Mouse (Mus musculus): ENCODE results near the gene Tex261. TPM values are rescaled to one million over a fixed set of nuclear protein-coding genes. Genes with fewer than 3 reads are reported as not detected.

Tex261 gene
- total RNA-seq (2023) = 57.0 TPM

DNA sequence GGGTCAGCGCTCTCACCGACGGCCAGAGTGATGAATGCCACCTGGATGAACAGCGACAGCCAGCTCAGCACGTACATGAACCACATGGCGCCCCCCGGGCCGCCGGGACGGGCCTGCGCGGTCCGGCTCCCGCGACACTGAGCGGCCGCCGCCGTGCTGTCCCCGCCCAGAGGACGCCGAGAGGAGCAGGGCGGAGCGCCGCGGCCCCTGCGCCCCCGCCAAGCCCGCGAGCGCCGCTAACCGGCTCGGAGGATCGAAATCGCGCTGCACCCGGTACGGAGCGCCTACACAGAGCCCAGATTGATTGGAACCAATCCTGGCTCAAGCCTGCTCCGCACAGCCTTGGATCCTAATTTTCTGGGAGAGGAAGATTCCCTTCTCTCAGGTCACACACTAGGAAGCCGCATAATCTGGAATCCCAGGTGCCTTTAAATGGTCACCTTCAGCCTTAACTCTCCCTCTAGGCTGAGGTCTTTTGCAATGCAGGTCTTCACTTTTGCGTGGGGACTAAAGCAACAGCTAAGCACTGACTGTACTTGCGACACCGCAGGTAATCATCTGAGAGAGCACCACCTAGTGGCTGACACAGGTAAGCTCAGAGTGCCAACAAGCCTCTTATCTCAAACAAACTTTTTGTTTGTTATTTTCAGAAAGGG lies at the start of gene Tex261:
Gene Tex261, minus strand, starts transcription at position 176 of the 656 bp plus-strand sequence.

DNA sequence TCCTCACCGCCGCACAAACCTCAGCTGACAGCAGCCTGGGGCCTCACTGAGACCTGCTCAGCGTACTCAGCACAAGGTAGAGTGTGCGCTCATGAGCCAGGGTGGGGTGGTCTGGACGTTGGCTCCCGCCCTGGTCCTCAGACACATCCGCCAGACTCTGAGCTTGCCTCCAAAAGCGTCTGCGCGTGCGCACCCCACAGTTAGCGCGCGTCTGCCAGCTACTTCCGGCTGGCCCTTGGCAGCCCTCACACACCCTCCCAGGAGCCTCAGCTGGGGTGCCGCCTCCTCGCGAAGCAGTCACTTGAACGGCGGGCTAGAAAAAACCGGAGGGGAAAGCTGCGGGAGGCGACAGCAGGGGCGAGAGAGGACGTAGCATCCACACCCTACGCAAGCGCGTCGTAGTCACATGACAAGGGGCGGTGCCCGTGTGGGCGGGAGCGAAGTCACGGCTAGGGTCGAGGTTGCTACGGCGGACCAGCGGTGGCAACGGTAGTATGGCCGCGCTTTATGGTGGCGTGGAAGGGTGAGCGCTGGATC lies 19.2 kb upstream of the Tex261 start, which contains the start of gene Nagk:
Gene Nagk, plus strand, starts transcription at position 223 of the 537 bp plus-strand sequence.

GRCm38 (mm10) chr6:83762344-83762743 lies 13.3 kb downstream of the Tex261 start, which contains the start of gene Ankrd53:
Ankrd53 (plus strand) TSS chr6:83762644.

GRCm38 (mm10) chr6:83742761-83743160 lies 32.9 kb downstream of the Tex261 start, which contains the start of gene Atp6v1b1:
Atp6v1b1 (plus strand) TSS chr6:83742990.

Other genes with a start within 250 kb of the Tex261 start
- gene Actg2, start 239.5 kb downstream of the Tex261 start, total RNA-seq (2023) = not detected
- gene Stambp, start 203.1 kb downstream of the Tex261 start, total RNA-seq (2023) = 23.9 TPM
- not detected for gene Clec4f, start 119.6 kb downstream of the Tex261 start, total RNA-seq (2023)
- 0.34 TPM for gene Cd207, start 98.0 kb downstream of the Tex261 start, total RNA-seq (2023)
- not detected for gene Vax2, start 64.5 kb downstream of the Tex261 start, total RNA-seq (2023)
- gene Atp6v1b1, start 32.8 kb downstream of the Tex261 start, total RNA-seq (2023) = not detected
- gene Ankrd53, start 13.2 kb downstream of the Tex261 start, total RNA-seq (2023) = not detected
- gene Nagk, start 19.2 kb upstream of the Tex261 start, total RNA-seq (2023) = 9.9 TPM
- gene Paip2b, start 55.9 kb upstream of the Tex261 start, total RNA-seq (2023) = 64.9 TPM
- gene Zfp638, start 91.3 kb upstream of the Tex261 start, total RNA-seq (2023) = 143 TPM
- not detected for gene Dysf, start 232.8 kb upstream of the Tex261 start, total RNA-seq (2023)

Data from CD8-positive naive resting alpha-beta T cell, adult 57 days (primary cell).